Mouse (Mus musculus) natural killer cell, adult 2 months (primary cell): ENCODE data around the gene Vmn2r7.
"Not testable (repeated sequence)": the region's sequence is repeated elsewhere in the genome, so short reads cannot be mapped to it uniquely, and the experiment has no call there.

ENCODE experiments used
- DNase-seq, 2 experiments: peaks; one replicate each; pipeline ENCODE4 v3.0.0; 2022; ENCODE audit warnings: low spot score in 2 of 2

Gene Vmn2r7

GRCm38 (mm10) chr3:64844665-64845064 lies at the start of gene Vmn2r7:
Gene Vmn2r7 (minus strand): TSS chr3:64844765.
- DNase-seq, result not testable (repeated sequence)

DNA sequence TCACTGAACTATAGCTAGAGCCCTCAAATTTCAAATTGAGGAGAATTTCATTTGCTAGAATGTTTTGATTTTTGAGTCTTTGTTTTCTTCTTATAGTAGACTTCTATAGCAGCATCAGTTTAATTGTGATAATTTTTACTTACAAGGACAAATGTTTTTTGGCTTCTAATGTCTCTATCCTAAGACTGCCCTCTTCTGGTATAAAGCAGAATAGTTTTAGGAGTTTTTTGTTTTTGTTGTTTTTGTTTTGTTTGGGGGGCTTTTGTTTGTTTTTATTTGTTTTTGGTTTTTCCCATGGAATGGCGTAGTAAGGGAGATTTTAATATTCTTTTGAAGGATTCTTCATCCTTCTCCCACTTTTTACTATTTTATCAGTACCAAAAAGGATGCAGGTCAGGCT lies 45.2 kb upstream of the Vmn2r7 start:
- no peak for DNase-seq

DNA sequence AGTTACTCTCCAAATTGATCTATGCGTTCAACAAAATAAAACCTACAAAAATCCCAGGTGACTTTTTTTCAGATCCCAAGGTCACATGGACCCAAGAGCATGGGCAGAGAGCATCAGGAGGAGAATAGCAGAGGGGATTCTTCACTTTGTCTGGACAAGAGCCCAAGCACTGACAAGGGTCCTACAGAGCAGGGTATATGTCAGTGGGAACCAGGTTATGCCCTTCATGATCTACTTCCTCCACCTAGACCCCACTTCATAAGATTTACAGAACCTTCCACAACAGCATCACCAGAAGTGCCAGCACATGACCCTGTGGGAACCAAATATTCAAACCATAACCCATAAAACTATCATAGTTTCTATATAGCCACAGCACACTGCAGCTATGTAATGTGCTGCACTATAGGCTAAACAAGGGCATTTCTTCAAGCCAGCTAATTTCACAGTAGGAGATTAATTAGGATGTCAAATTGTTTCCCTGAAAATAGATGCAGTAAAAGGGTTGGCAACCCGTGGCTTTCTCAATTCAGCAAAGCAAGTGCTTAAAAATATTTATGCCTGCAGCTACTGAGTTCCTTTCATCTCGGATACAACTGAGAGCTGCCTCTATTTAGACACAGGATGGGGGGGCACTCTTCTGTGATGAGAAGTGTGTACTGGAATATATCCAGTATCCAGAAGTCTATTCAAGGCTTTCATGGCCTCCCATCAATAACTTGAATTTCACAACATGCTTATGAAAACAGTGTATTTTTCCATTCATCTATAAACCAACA lies 33.8 kb upstream of the Vmn2r7 start:
- DNase-seq, result no peak

GRCm38 (mm10) chr3:64876669-64877068 lies 32.1 kb upstream of the Vmn2r7 start:
- DNase-seq, result no peak

DNA sequence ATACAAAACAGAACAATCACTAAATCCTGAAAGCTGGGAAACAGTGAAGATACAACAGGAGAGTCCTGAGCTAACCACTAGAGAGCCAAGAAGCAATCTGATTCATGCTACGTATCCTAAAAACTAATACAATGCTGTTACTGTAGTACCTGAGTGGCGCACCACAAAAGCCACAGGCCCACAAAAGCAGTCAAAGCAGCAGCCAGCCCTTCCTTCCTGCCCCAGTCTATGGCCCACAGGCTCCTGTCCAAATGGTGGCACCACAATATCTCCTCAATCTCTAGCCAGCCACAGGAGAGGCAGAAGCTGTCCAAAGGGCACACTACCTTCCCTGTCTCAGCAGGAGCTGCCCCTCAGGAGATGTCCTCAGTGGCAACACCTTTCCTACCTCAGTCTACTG lies 1.7 kb downstream of the Vmn2r7 start:
- DNase-seq, result no peak

- DNase-seq, result no peak
These were observed 2.3 kb downstream of the Vmn2r7 start for GRCm38 (mm10) chr3:64842299-64842698.

DNA sequence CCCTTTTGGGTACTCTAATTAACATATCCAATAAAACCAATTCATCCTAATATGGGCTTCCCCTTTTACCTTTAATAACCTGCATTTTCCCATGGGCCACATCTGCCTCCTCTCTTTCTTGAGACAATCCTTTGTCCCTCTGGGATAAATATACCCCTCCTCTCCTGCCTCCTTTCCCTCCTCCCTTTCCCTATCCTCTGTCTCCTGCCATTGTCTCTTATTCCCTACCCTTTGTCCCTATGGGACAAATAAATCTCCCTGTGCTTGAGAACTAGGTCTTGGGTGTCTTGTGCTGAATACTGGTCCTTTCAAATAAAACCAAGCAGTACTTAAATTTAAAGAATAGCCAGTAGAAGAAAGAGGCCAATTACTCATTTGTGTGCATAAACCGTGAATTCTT lies 13.4 kb downstream of the Vmn2r7 start:
- no peak for DNase-seq

- DNase-seq, result no peak
These were observed 53.3 kb downstream of the Vmn2r7 start for GRCm38 (mm10) chr3:64791245-64791591.

- no peak for DNase-seq
These were observed 53.9 kb downstream of the Vmn2r7 start for GRCm38 (mm10) chr3:64790509-64791244.

DNA sequence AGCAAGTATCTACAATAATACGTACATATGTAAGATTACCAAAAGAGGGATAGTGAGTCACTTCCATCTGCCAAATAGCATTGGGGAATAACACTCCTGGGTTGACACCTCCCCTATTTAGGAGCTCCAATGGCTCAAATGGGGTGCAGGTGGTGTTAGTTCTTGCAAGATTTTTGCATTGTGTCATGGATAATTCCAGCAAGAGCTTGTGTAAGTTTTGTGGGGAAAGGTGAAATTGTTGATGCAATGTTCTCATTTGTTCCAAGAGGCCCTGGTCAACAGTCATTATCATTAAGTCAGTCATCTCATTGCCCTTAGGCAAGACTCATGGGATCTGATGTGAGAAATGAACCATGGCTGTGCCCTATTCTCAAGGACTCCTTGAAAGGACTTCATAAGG lies 61.7 kb downstream of the Vmn2r7 start:
- DNase-seq, result no peak

DNA sequence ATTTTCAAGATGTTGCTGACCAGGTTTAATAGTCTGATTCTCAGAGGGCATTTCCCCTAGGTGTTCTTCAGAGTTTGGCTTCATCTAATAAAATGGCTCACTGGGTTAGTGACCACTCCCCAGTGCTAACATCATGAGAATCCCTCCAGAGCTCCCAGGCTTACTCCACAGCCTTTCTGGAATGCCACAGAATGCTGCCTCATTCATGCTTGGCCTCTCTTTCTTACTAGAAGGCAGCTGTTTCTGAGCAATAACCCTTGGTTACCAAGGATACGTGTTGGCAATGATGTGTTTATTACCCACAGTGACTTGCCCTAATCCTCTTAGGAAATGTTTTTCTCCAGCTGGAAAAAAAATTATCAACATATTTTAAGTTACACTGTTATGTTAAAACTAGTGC lies 72.4 kb downstream of the Vmn2r7 start:
- no peak for DNase-seq

- DNase-seq, result no peak
These were observed 88.4 kb downstream of the Vmn2r7 start for GRCm38 (mm10) chr3:64756145-64756544.

DNA sequence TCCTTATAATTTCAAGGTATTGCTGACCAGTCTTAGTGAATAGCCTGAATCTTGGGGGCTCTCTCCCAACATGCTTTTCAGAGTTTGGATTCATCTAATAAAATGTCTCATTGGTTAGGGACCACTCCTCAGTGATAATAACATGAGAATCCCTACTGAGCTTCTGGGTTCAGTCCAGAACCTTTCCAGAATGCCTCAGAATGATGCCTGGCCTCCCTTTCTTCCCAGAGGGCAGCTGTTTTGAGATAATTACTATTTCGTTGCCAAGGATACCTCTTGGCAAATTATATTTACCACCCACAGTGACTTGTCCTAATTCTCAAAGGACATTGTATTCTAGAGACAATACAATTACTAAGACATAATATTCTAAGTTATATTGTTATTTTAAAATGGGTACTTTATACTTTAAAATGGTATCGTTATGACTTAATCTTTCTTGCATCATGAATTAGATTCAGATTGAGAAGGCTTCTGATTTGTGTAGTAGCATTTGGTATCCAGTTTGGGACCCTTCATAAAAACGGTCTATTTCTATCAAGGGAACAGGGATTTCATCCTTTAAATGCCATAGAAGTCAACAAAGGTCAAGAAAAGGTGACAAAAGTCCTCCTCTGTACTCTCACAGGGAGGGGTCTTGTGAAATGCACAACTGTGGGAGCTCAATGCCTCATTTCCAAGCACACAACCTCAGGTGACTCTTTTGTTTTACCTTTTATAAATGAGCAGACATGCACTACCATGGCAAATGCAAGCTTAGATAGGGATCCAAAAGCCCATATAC lies 117.2 kb downstream of the Vmn2r7 start:
- DNase-seq, result not testable (repeated sequence)

DNA sequence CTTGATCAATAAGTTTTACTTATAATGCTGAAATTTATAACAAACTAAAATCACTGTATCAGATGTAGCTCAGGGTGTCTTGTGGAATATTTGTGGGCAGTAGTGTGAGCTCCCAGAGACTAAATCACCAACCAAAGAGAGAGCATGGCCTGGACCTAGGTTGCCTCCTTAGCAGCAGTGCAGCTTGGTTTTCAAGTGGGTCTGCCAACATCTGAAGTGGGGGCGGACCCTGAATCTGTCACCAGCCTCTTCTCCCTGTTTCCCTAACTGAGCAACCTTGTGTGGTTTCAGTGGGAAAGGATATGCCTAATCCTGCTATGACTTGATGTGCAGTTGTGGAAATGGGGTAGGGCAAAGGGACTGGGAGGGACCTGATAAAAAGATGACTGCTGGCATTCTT lies 118.8 kb downstream of the Vmn2r7 start:
- DNase-seq, result not testable (repeated sequence)

GRCm38 (mm10) chr3:64676069-64676468 lies 168.5 kb downstream of the Vmn2r7 start:
- DNase-seq, result not testable (repeated sequence)
